Mouse (Mus musculus): ENCODE results near the gene Hps3.

DNA sequence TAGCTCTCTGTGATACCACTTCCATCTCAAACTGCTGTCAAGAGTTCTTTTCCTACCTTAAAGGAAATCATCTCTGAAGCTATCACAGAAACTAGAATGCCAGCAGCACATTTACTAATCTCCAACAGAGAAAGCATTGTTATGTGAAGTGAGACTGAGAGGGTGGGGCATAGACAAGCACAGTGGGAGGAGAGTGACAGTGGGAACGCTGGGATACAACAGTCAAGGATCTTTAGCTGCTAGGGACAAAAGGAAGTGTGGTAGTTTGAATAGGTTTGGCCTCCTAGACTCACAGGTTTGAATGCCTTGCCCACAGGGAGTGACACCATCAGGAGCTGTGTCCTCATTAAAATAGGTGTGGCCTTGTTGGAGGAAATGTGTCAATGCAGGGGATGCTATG, 11.3 kb downstream of the Hps3 start:
- TF ChIP-seq CTCF (IDR thresholded peaks at IDR 0.05; ENCODE audit: low read depth) (no peak), EP300 (IDR thresholded peaks at IDR 0.05; ENCODE audit: low read depth) (no peak)
